Comparison of ENCODE assay signal across 8 mouse cellular contexts in the genomic region with DNA sequence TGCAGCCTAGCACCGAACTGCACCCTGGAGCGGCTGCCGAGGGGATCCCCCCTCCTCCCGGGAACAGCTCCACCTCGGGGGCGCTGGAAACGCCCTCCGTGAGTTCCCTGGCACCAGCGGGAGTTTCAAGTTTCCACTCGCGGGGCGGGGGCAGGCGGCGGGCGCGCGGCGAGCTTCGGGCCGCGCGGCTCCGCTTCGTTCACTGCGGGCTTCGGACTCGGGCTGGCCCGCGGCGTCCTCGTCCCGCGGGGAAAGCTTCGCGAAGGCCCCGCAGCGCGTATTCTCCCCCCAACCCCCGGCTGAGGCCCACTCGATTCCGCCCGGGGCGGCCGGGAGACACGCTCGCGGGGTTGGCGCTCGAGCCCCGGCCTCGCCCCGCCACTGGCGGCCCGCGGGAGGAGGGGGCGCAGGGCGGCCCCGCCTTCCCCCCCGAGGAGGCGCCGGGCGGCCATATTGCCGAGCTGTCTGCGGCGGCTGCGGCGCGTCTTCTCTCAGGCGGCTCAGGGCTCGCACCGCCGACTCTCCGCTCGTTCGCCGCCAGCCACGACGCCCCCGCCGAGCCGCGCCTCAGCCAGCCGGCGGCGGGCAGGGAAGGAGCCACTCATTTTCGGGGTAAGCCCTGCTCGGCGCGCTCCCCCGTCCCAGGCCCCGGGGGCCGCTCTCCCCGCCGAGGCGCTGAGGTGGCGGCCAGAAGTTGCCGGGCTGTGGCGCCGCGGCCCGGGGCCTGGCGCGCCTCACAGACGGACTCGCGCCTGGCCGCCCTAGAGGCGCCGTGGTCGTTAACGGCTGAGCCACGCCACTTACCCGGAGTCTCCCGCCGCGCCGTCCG. TPM values are rescaled to one million over a fixed set of nuclear protein-coding genes. Genes with fewer than 3 reads are reported as not detected.
A peak's percentile ranks its signal among the peaks of the same experiment; 100 is the strongest.
DNase-seq lines count a peak whose midpoint lies in the region; ATAC-seq and TF ChIP-seq lines count a peak whose summit lies in the region.

No protein-coding gene starts in this region.

- under 1% methylated on average over 82 of the region's 118 CpGs for WGBS in heart, embryonic 11.5 days (ENCODE audit: insufficient replicate concordance)
- WGBS in kidney, embryonic 15.5 days: under 1% methylated on average over 105 of the region's 118 CpGs
- under 1% methylated on average over 106 of the region's 118 CpGs for WGBS in liver, embryonic 11.5 days

- peak overlapping the region; percentile 94 for H3ac ChIP-seq in C2C12 (ENCODE audit: control insufficient read depth, insufficient read length, low read depth)
- peak overlapping the region; percentile 99 for H3ac ChIP-seq in myocyte (ENCODE audit: control insufficient read depth, insufficient read length)

- H3K4me3 ChIP-seq in C2C12 (ENCODE audit: insufficient read depth, poor library complexity, severe bottlenecking) (peak overlapping the region; percentile 64), myocyte (peak overlapping the region; percentile 42)
- H3K4me3 ChIP-seq in bone marrow macrophage, adult 2 months (ENCODE audit: insufficient read depth, low read length): peak overlapping the region; percentile 97
- H3K4me3 ChIP-seq in embryonic fibroblast, embryonic 13.5 days (ENCODE audit: insufficient read depth, low read length): peak overlapping the region; percentile 94
- H3K4me3 ChIP-seq in heart, embryonic 11.5 days (ENCODE audit: low read depth, low read length): peak overlapping the region; percentile 95
- peak overlapping the region; percentile 93 for H3K4me3 ChIP-seq in kidney, embryonic 15.5 days (replicated peaks)
- peak overlapping the region; percentile 95 for H3K4me3 ChIP-seq in liver, embryonic 11.5 days (ENCODE audit: low read depth, low read length)

- H3K79me2 ChIP-seq in C2C12 (ENCODE audit: control insufficient read depth, insufficient read depth) (peaks cover 48% of the 10 kb centered on the region), myocyte (ENCODE audit: control insufficient read depth, insufficient read depth) (peaks cover 45% of the 10 kb centered on the region)

- H3K27me3 ChIP-seq in C2C12 (ENCODE audit: control insufficient read depth, insufficient read depth, insufficient read length): no peaks in the 10 kb centered on the region
- H3K27me3 ChIP-seq in heart, embryonic 11.5 days (ENCODE audit: control insufficient read depth, insufficient read depth, low read length): no peaks in the 10 kb centered on the region
- no peaks in the 10 kb centered on the region for H3K27me3 ChIP-seq in kidney, embryonic 15.5 days
- H3K27me3 ChIP-seq in liver, embryonic 11.5 days (replicated peaks; ENCODE audit: control insufficient read depth, insufficient read depth, low read length): no peaks in the 10 kb centered on the region
- no peaks in the 10 kb centered on the region for H3K27me3 ChIP-seq in myocyte (ENCODE audit: control insufficient read depth, insufficient read depth, insufficient read length)

- TF ChIP-seq POLR2A in bone marrow macrophage, adult 2 months (IDR thresholded peaks at IDR 0.05; ENCODE audit: borderline replicate concordance, low read depth, low read length): no peak
- TF ChIP-seq POLR2A in embryonic fibroblast, embryonic 13.5 days (IDR thresholded peaks at IDR 0.05; ENCODE audit: low read depth, low read length): peak; percentile 68
- TF ChIP-seq POLR2A in myocyte (IDR thresholded peaks at IDR 0.05; ENCODE audit: insufficient read length, low read depth): peak; percentile 65

- H3K27ac ChIP-seq in bone marrow macrophage, adult 2 months (ENCODE audit: insufficient read depth, low read depth, low read length): peak overlapping the region; percentile 82
- peak overlapping the region; percentile 93 for H3K27ac ChIP-seq in embryonic fibroblast, embryonic 13.5 days (ENCODE audit: insufficient read depth, low read length)
- peak overlapping the region; percentile 99 for H3K27ac ChIP-seq in heart, embryonic 11.5 days (ENCODE audit: low read depth, low read length)
- peak overlapping the region; percentile 99 for H3K27ac ChIP-seq in kidney, embryonic 15.5 days
- H3K27ac ChIP-seq in liver, embryonic 11.5 days (ENCODE audit: low read depth, low read length): peak overlapping the region; percentile 98

- peak overlapping the region; percentile 100 for H3K9ac ChIP-seq in heart, embryonic 11.5 days (ENCODE audit: low read depth, low read length)
- H3K9ac ChIP-seq in kidney, embryonic 15.5 days: peak overlapping the region; percentile 99
- peak overlapping the region; percentile 99 for H3K9ac ChIP-seq in liver, embryonic 11.5 days (ENCODE audit: low read depth, low read length)

- no peak for TF ChIP-seq CTCF in C2C12 (IDR thresholded peaks at IDR 0.05; ENCODE audit: control insufficient read depth, insufficient read depth, insufficient read length)
- no peak for TF ChIP-seq CTCF in bone marrow macrophage, adult 2 months (IDR thresholded peaks at IDR 0.05; ENCODE audit: low read depth, low read length)
- no peak for TF ChIP-seq CTCF in embryonic fibroblast, embryonic 13.5 days (IDR thresholded peaks at IDR 0.05; ENCODE audit: borderline replicate concordance, insufficient read depth, low read length)

- peak; percentile 84 for DNase-seq in liver, embryonic 11.5 days (ENCODE audit: low spot score)
- DNase-seq in spleen, postnatal 4 days (ENCODE audit: low spot score in 2 of 2): peak; percentile 75 to 90

- H3K4me2 ChIP-seq in heart, embryonic 11.5 days: peak overlapping the region; percentile 62
- H3K4me2 ChIP-seq in kidney, embryonic 15.5 days: peak overlapping the region; percentile 63
- peak overlapping the region; percentile 77 for H3K4me2 ChIP-seq in liver, embryonic 11.5 days
- H3K4me2 ChIP-seq in myocyte (ENCODE audit: low read depth): peak overlapping the region; percentile 75

- H3K36me3 ChIP-seq in C2C12 (ENCODE audit: control insufficient read depth, insufficient read depth) (no peaks in the 10 kb centered on the region), myocyte (ENCODE audit: control insufficient read depth, insufficient read depth) (no peaks in the 10 kb centered on the region)
- H3K36me3 ChIP-seq in heart, embryonic 11.5 days (ENCODE audit: control insufficient read depth, insufficient read depth, low read length): no peaks in the 10 kb centered on the region
- no peaks in the 10 kb centered on the region for H3K36me3 ChIP-seq in kidney, embryonic 15.5 days
- H3K36me3 ChIP-seq in liver, embryonic 11.5 days (ENCODE audit: control insufficient read depth, insufficient read depth, low read length): no peaks in the 10 kb centered on the region

- peaks cover 13% of the 10 kb centered on the region for H3K4me1 ChIP-seq in bone marrow macrophage, adult 2 months (ENCODE audit: control insufficient read depth, insufficient read depth, low read length)
- peaks cover 3% of the 10 kb centered on the region; the same call in 1 of the 2 replicates for H3K4me1 ChIP-seq in embryonic fibroblast, embryonic 13.5 days (ENCODE audit: control insufficient read depth, insufficient read depth, low read length)
- peaks cover 13% of the 10 kb centered on the region for H3K4me1 ChIP-seq in heart, embryonic 11.5 days (ENCODE audit: control insufficient read depth, insufficient read depth, low read length)
- peaks cover 31% of the 10 kb centered on the region for H3K4me1 ChIP-seq in kidney, embryonic 15.5 days
- H3K4me1 ChIP-seq in liver, embryonic 11.5 days (replicated peaks; ENCODE audit: control insufficient read depth, insufficient read depth, low read length): peaks cover 22% of the 10 kb centered on the region

- ATAC-seq in heart, embryonic 11.5 days (replicated peaks; ENCODE audit: insufficient number of reproducible peaks, low FRiP score, low TSS enrichment): peak; percentile 89
- peak; percentile 94 for ATAC-seq in kidney, embryonic 15.5 days (replicated peaks; ENCODE audit: low FRiP score)
- ATAC-seq in liver, embryonic 11.5 days (replicated peaks; ENCODE audit: low FRiP score): peak; percentile 86

- no peaks in the 10 kb centered on the region for H3K9me3 ChIP-seq in heart, embryonic 11.5 days (replicated peaks; ENCODE audit: control insufficient read depth, low read length)
- no peaks in the 10 kb centered on the region for H3K9me3 ChIP-seq in kidney, embryonic 15.5 days (replicated peaks)
- H3K9me3 ChIP-seq in liver, embryonic 11.5 days (ENCODE audit: control insufficient read depth, low read length): no peaks in the 10 kb centered on the region

- H3K79me3 ChIP-seq in C2C12 (ENCODE audit: low read depth): peaks cover 43% of the 10 kb centered on the region

TF ChIP-seq in C2C12, 6 proteins besides CTCF, POLR2A, EP300 and RAD21:
- no peak for TF ChIP-seq FOSL1 (IDR thresholded peaks at IDR 0.05; ENCODE audit: insufficient read depth, low read length, poor library complexity, severe bottlenecking)
- TF ChIP-seq MAX (IDR thresholded peaks at IDR 0.05): no peak
- TF ChIP-seq MYOD1 (IDR thresholded peaks at IDR 0.05; ENCODE audit: control insufficient read depth, insufficient read length, low read depth): no peak
- TF ChIP-seq MYOG (IDR thresholded peaks at IDR 0.05; ENCODE audit: control insufficient read depth, extremely low read depth, insufficient read length): no peak

TF ChIP-seq in myocyte, 11 proteins besides CTCF, POLR2A, EP300 and RAD21:
- peak in 1 of 3 experiments; percentile 27 for TF ChIP-seq MYOD1 (IDR thresholded peaks at IDR 0.05; ENCODE audit: control insufficient read depth in 1 of 3, insufficient read length in 2 of 3, low read depth in 2 of 3)
- no peak for TF ChIP-seq REST (IDR thresholded peaks at IDR 0.05; ENCODE audit: insufficient read depth, insufficient read length)
- peak; percentile 76 for TF ChIP-seq E2F4 (IDR thresholded peaks at IDR 0.05; ENCODE audit: insufficient read depth)
- no peak for TF ChIP-seq USF1 (IDR thresholded peaks at IDR 0.05; ENCODE audit: low read depth)
- TF ChIP-seq POLR2AphosphoS2 (IDR thresholded peaks at IDR 0.05; ENCODE audit: insufficient read length, low read depth): peak; percentile 61
- TF ChIP-seq CEBPB (IDR thresholded peaks at IDR 0.05; ENCODE audit: insufficient read depth, poor library complexity, severe bottlenecking): no peak

RNA-seq across cellular contexts. Expression of a gene that starts 1.1 kb away (rescaled TPM):
- polyA plus RNA-seq in C2C12 (2012; fragmentation: generic; extraction: Trizol) (28.5 TPM), myocyte (2012; fragmentation: generic; extraction: Trizol) (28.7 TPM)
- polyA plus RNA-seq in bone marrow macrophage, adult 2 months (2012; ENCODE audit: insufficient read depth, insufficient read length, missing spikeins): 51.3 and 51.7 TPM in 2 replicates
- polyA plus RNA-seq in embryonic fibroblast, embryonic 13.5 days (2011; ENCODE audit: insufficient read length, low read depth, missing spikeins): 106 and 131 TPM in 2 replicates
- polyA plus RNA-seq in heart, embryonic 11.5 days (2014; fragmentation: Nextera tagmentation; extraction: Ambion mirVana): 203 and 213 TPM in 2 replicates
- 119 and 131 TPM in 2 replicates for polyA plus RNA-seq in kidney, embryonic 15.5 days (2015; fragmentation: Nextera tagmentation; extraction: Ambion mirVana)
- polyA plus RNA-seq in liver, embryonic 11.5 days (2014; fragmentation: Nextera tagmentation; extraction: Ambion mirVana): 146 and 148 TPM in 2 replicates

Comparison
In these comparisons a context has a peak if more than half of its experiments do, and no peak if none do; other contexts are left out.
1. Peak in every context shown above with its lines: DNase-seq, ATAC-seq, H3K4me3 ChIP-seq and H3K27ac ChIP-seq.
2. H3K4me3 ChIP-seq: peak in every context shown above with its lines; median percentile 97 in bone marrow macrophage, adult 2 months; 95 in heart, embryonic 11.5 days; 95 in liver, embryonic 11.5 days; 94 in embryonic fibroblast, embryonic 13.5 days; 93 in kidney, embryonic 15.5 days; 64 in C2C12; 42 in myocyte.